Mouse (Mus musculus) limb, embryonic 15.5 days (tissue): ENCODE data around the gene Snx22. TPM values are rescaled to one million over a fixed set of nuclear protein-coding genes. Genes with fewer than 3 reads are reported as not detected.

ENCODE experiments used
- ATAC-seq: fragments of 200-750 bp; cut with Nextera tagmentation; 2 replicates; pipeline ENCODE4 v1.8.0; 2017; ENCODE audit warnings: low read depth, moderate TSS enrichment; ENCODE audit not compliant: insufficient number of reproducible peaks, low FRiP score, low TSS enrichment
- H3K27ac ChIP-seq: fragments of 300-500 bp; sonication (generic); 2 replicates; pipeline ENCODE4 v1.5.1; 2015; ENCODE audit warnings: moderate library complexity, mild to moderate bottlenecking, inconsistent platforms
- H3K27me3 ChIP-seq: fragments of 300-500 bp; sonication (generic); 2 replicates; pipeline ENCODE4 v1.6.1; 2015; ENCODE audit warnings: inconsistent platforms
- H3K36me3 ChIP-seq: fragments of 300-500 bp; sonication (generic); 2 replicates; pipeline ENCODE4 v1.6.1; 2015; ENCODE audit warnings: inconsistent platforms
- H3K4me1 ChIP-seq: fragments of 300-500 bp; sonication (generic); 2 replicates; pipeline ENCODE4 v1.6.1; 2015; ENCODE audit warnings: inconsistent platforms
- H3K4me2 ChIP-seq: fragments of 300-500 bp; sonication (generic); 2 replicates; pipeline ENCODE4 v1.6.1; 2015; ENCODE audit warnings: mild to moderate bottlenecking, inconsistent platforms
- H3K4me3 ChIP-seq: fragments of 300-500 bp; sonication (generic); 2 replicates; pipeline ENCODE4 v1.5.1; 2015; ENCODE audit warnings: mild to moderate bottlenecking, inconsistent platforms
- H3K9ac ChIP-seq: fragments of 300-500 bp; sonication (generic); 2 replicates; pipeline ENCODE4 v1.6.1; 2015; ENCODE audit warnings: inconsistent platforms
- H3K9me3 ChIP-seq: fragments of 300-500 bp; sonication (generic); 2 replicates; pipeline ENCODE4 v1.6.1; 2016; ENCODE audit warnings: inconsistent platforms
- WGBS: fragments of 180-500 bp; shearing (Covaris S2); methylation state at CpG from one replicate; pipeline ENCODE4 v1.1.7; 2015; 5-methylcytosine and 5-hydroxymethylcytosine counted together
- polyA plus RNA-seq: library from polyadenylated mRNA; unstranded; fragments of >200 nt; fragmentation: Nextera tagmentation; extraction: Ambion mirVana; gene quantifications from 2 replicates; pipeline ENCODE4 v1.2.1, GENCODE M21; 2015

Snx22 gene
- 2.7 and 4.5 TPM in 2 replicates for polyA plus RNA-seq

DNA sequence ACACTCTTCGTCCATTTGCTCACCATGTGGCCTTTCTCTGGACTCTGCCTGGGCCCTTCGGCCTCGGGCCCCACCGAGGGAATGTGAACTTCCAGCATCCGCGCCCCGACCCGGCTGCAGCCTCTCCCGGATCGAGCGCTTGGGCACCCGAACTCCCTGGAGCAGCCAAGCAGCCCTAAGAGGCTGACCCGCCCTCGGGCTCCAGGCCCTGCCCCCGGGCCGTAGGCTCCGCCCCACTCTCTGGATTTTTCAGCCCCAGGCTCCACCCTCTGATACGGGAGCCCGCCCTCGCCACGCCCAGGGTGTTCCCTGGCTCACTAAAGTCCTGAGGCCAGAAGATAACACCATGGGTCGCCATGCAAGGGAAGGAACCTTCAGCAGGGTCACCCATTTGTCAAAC, at the start of gene Snx22:
Gene Snx22 (minus strand): TSS at position 137 of the 400 bp plus-strand sequence.
- Histone ChIP-seq H3K27ac (no peak within 1 kb of the TSS), H3K4me1 (peaks cover 12% of the 10 kb centered on the region), H3K9ac (peak within 1 kb of the TSS; percentile 33), H3K27me3 (peaks cover 18% of the 10 kb centered on the region), H3K4me3 (peak within 1 kb of the TSS; percentile 46), H3K9me3 (no peaks in the 10 kb centered on the region), H3K36me3 (peaks cover 26% of the 10 kb centered on the region), H3K4me2 (peak within 1 kb of the TSS; percentile 94)
- ATAC-seq, result peak; percentile 59; the same call in 1 of the 2 replicates
- 1% methylated on average over 22 of the region's 22 CpGs for WGBS

DNA sequence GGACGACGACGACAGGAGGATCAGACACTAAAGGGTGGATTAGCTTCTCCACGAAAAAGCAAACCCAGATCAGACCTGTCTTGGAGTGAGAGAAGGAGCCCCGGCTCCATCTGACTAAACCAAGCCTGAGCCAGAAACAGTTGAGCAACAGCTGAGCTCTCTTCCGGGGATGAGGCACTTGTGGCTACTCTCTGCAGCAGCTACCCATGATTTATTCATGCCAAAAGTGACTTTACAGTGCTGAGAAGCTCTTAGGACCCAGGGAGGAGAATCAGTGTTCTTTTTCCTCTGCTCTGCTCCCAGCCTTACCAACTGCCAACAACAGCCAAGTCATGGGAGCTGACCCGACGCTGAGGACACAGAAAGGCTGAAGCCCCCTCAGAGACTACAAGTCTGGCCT, 47.4 kb upstream of the Snx22 start:
- Histone ChIP-seq H3K27ac (peak overlapping the region; percentile 40), H3K36me3 (peaks cover 9% of the 10 kb centered on the region), H3K9ac (no peak overlapping the region), H3K4me1 (no peaks in the 10 kb centered on the region; the same call in 1 of the 2 replicates), H3K9me3 (no peaks in the 10 kb centered on the region), H3K27me3 (no peaks in the 10 kb centered on the region), H3K4me3 (no peak overlapping the region), H3K4me2 (no peak overlapping the region)
- WGBS, result 54% methylated on average over 8 of the region's 8 CpGs
- no peak for ATAC-seq

DNA sequence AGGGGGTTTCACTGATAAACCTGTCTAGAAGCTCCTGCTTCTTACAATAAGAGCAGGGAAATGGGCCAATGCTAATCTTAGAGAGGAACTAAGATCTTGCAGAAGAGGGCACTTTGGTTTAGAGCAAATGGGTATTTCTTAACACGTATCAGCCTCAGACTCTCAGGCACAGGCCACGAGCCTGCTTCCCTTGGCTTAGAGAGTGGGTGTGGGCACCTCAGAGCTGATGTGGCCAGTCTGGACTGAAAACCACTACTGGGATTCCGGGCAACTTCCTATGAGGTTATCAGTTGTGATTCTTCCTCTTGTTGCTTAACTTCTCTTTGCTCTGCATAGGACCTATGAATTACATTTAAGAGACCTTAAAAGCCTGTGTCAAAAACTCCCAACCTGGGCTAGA, 44.8 kb upstream of the Snx22 start:
- H3K27me3 ChIP-seq, result no peaks in the 10 kb centered on the region
- no peaks in the 10 kb centered on the region for H3K9me3 ChIP-seq
- 92% methylated on average over 3 of the region's 3 CpGs for WGBS
- H3K9ac ChIP-seq, result no peak overlapping the region
- H3K36me3 ChIP-seq, result peaks cover 11% of the 10 kb centered on the region
- no peak overlapping the region for H3K4me3 ChIP-seq
- no peaks in the 10 kb centered on the region; the same call in 1 of the 2 replicates for H3K4me1 ChIP-seq
- ATAC-seq, result no peak
- H3K4me2 ChIP-seq, result no peak overlapping the region
- no peak overlapping the region for H3K27ac ChIP-seq

DNA sequence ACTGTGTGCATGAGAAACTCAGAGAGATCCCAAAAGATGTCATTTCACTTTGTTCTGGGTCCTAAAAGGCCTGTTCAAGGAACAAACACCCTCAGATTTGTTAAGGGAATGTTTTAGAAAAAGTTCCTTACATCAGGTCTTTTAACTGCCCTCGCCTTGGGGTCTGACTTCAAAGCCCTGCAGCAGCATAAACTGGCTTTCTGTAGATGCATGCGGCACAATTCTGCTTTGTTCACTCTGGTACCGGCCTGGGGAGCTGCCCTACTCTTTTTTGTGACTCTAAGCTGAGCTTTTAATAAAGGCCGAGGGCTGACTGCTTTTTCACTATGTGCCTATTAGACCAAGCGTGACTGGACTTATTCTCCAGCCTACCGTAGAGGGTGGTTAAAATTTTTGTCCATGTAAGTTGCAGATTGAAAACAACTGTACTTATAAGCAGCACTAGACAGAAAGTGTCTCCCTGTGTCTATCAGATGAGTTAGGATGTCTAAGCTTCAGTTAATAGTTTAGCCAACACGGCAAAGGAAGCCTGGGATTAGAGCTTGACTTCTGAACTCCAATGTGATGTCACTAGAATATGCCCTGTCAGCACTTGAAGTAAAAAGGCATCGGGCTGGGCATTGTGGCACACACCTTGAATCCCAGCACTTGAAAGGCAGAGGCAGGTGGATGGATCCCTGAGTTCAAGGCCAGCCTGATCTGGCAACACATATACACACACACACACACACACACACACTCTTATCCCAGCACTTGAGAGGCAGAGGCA, 41.3 kb upstream of the Snx22 start:
- no peak for ATAC-seq
- H3K27ac ChIP-seq, result 0 out of 2 replicates have a peak overlapping the region, but pooled peaks have one; percentile 4
- peaks cover 40% of the 10 kb centered on the region for H3K36me3 ChIP-seq

DNA sequence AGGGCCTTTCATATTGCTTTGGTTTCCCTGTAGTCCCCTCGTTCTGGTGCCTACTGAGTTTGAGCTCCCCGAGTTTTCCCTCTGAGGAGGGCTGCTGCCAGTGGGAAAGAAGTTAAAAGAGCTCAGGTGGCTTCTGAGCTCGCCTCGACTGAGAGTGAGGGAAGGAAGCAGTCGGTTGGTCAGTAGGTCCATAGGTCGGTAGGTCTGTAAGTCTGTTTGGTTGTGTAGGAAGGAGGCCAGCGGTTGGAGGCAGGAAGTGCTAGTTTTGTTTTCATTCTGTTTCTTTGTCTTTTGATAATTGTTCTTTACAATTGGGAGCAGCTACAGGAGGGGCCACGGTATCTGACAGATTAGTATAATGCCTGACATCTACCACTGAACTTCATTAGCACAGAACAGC, 40.6 kb upstream of the Snx22 start:
- Histone ChIP-seq H3K27ac (no peak overlapping the region), H3K4me1 (no peaks in the 10 kb centered on the region), H3K36me3 (peaks cover 47% of the 10 kb centered on the region), H3K9me3 (no peaks in the 10 kb centered on the region), H3K4me2 (no peak overlapping the region), H3K4me3 (no peak overlapping the region), H3K9ac (no peak overlapping the region), H3K27me3 (no peaks in the 10 kb centered on the region)
- WGBS, result 66% methylated on average over 8 of the region's 8 CpGs
- no peak for ATAC-seq

More for the DNA sequence above, 41.3 kb upstream of the Snx22 start:
- Histone ChIP-seq H3K9me3 (no peaks in the 10 kb centered on the region), H3K27me3 (no peaks in the 10 kb centered on the region), H3K4me1 (no peaks in the 10 kb centered on the region), H3K4me3 (no peak overlapping the region), H3K9ac (no peak overlapping the region), H3K4me2 (no peak overlapping the region)
- 57% methylated on average over 8 of the region's 8 CpGs for WGBS

DNA sequence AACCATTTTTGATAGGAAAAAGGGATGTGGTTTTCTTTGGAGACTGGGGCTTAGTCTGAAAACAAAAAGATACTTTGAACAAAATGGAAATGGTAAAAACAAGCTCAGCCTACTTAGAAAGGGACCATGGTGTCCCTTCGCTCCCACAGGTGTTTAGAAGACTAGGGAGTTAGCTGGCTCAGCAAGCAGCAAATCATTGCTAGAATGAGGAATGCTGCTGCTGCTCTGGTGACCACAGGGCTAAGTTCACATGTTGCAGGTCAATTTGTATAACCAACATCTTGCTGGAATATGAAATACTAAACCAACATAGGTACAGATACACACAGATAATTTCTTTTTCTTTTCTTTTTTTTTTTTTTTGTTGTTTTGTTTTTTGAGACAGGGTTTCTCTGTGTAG, 40.1 kb upstream of the Snx22 start:
- H3K9me3 ChIP-seq, result no peaks in the 10 kb centered on the region
- H3K4me1 ChIP-seq, result no peaks in the 10 kb centered on the region
- ATAC-seq, result no peak
- H3K36me3 ChIP-seq, result peaks cover 53% of the 10 kb centered on the region
- WGBS, result 100% methylated on average over 1 of the region's 1 CpGs
- H3K4me2 ChIP-seq, result no peak overlapping the region
- no peak overlapping the region for H3K27ac ChIP-seq
- H3K27me3 ChIP-seq, result no peaks in the 10 kb centered on the region
- no peak overlapping the region for H3K9ac ChIP-seq
- H3K4me3 ChIP-seq, result no peak overlapping the region

DNA sequence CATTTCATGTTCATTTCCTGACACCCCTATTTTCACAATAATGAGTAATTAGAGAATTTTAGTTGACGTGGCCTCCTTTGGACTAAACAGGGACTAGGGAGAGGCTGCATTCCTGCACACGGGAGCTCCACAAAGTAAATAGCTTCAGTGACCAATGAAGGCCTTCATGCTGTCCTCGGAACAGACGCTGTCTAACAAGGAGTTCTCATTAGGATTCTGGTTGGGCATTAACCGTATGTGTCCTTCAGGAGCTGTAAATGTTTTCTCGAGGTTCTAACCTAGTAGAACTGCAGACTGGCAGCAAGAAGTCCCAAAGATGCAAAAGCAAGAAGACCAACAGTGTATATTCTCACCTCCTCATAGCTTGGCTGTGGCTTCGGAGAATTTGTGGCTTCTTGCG, 35.6 kb upstream of the Snx22 start:
- Histone ChIP-seq H3K9me3 (no peaks in the 10 kb centered on the region), H3K27me3 (no peaks in the 10 kb centered on the region), H3K9ac (no peak overlapping the region), H3K4me2 (no peak overlapping the region), H3K4me3 (no peak overlapping the region), H3K4me1 (no peaks in the 10 kb centered on the region), H3K36me3 (peaks cover 78% of the 10 kb centered on the region), H3K27ac (no peak overlapping the region)
- WGBS, result 86% methylated on average over 8 of the region's 8 CpGs
- ATAC-seq, result no peak

DNA sequence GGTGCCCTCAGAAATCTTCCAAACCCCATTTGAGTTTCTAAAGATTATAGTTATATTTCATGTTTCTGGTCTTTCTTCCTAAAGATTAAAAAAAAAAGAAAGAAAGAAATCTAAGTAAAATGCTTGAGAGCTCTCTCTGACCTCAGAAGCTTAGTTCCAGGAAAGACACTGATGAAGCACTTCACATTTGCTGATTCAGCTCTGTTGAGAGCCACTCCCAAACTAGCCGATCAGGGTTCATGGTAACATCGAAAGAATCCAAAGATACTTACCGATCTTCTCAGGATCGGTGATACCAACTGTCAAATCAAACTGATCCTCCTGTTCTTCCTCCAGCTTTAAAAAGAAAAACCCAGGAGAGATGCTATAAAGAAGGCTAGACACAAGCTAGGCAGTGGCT, 35.1 kb upstream of the Snx22 start:
- H3K27me3 ChIP-seq, result no peaks in the 10 kb centered on the region
- no peaks in the 10 kb centered on the region for H3K9me3 ChIP-seq
- peaks cover 78% of the 10 kb centered on the region for H3K36me3 ChIP-seq
- no peak overlapping the region for H3K27ac ChIP-seq
- no peak overlapping the region for H3K4me3 ChIP-seq
- 92% methylated on average over 4 of the region's 4 CpGs for WGBS
- H3K4me1 ChIP-seq, result no peaks in the 10 kb centered on the region
- ATAC-seq, result no peak
- no peak overlapping the region for H3K9ac ChIP-seq
- H3K4me2 ChIP-seq, result no peak overlapping the region

DNA sequence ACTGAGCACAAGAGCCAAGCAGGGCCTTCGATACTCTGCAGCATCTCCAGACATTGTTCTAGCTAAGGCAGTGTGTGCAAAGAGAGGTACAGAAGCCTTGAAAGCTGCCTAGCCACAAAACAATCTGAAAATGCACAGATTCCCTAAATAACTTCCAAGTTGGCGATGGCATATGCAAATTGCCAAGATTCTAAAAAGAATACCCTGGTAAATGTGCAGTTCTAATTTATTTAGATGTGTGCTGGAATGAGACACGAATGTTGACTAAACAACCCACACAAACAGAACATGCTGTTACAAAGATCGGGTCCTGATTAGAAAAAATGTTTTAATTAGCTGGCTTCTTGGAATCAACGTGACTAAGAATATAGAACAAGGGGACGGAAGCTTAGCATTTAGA, 33.1 kb upstream of the Snx22 start:
- ATAC-seq, result no peak
- no peak overlapping the region for H3K9ac ChIP-seq
- no peaks in the 10 kb centered on the region for H3K9me3 ChIP-seq
- no peak overlapping the region for H3K4me2 ChIP-seq
- WGBS, result 85% methylated on average over 6 of the region's 6 CpGs
- H3K27ac ChIP-seq, result no peak overlapping the region
- H3K27me3 ChIP-seq, result no peaks in the 10 kb centered on the region
- no peaks in the 10 kb centered on the region for H3K4me1 ChIP-seq
- H3K4me3 ChIP-seq, result no peak overlapping the region
- H3K36me3 ChIP-seq, result peaks cover 72% of the 10 kb centered on the region

DNA sequence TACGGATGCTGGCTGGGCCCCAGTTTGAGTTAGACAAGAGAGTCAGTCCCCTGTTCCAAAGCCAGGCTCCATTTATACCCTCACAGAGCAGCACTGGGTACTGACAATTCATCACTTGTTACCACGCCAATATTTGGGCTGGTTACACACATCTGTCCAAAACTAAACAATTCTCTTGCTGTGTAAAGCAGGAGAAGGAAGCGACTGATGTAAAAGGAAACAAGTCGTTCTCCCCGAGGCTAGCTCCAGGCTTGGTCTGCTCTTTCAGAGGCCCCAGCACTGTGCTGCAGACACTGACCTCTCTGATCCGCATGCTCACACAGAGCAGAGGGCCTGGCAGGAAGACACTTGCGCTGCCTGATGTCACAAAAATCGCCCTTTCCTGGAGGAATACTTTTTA, 32.1 kb upstream of the Snx22 start:
- ATAC-seq, result no peak
- WGBS, result 92% methylated on average over 8 of the region's 8 CpGs
- H3K27ac ChIP-seq, result no peak overlapping the region

DNA sequence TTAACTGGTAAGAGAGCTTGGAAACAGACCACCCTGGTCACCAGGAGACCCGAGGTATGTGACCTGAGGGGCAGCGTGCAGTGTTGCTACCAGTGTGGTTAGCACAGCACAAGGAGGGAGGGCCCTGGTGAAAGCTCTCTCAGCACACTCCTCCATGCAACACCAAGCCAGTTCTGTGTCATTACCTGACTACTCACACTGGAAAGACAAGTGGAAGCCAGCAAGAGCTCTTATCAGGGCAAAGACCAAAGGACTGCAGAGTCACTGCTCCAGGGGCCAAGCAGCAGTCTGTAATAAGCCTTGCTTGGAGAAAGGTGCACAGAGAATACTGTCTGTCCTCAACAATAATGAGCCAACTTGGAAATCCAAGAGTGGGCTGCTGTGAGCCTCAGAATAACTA, 23.1 kb upstream of the Snx22 start:
- Histone ChIP-seq H3K4me1 (peaks cover 4% of the 10 kb centered on the region; the same call in 1 of the 2 replicates), H3K27ac (no peak overlapping the region), H3K4me3 (no peak overlapping the region), H3K9me3 (no peaks in the 10 kb centered on the region), H3K36me3 (peaks cover 95% of the 10 kb centered on the region), H3K9ac (no peak overlapping the region), H3K4me2 (no peak overlapping the region), H3K27me3 (no peaks in the 10 kb centered on the region)
- ATAC-seq, result no peak
- WGBS, result 79% methylated on average over 2 of the region's 2 CpGs

More for the DNA sequence above, 32.1 kb upstream of the Snx22 start:
- H3K9ac ChIP-seq, result no peak overlapping the region
- peaks cover 75% of the 10 kb centered on the region for H3K36me3 ChIP-seq
- H3K4me1 ChIP-seq, result no peaks in the 10 kb centered on the region
- H3K4me2 ChIP-seq, result no peak overlapping the region
- no peaks in the 10 kb centered on the region for H3K27me3 ChIP-seq
- H3K9me3 ChIP-seq, result no peaks in the 10 kb centered on the region
- no peak overlapping the region for H3K4me3 ChIP-seq

DNA sequence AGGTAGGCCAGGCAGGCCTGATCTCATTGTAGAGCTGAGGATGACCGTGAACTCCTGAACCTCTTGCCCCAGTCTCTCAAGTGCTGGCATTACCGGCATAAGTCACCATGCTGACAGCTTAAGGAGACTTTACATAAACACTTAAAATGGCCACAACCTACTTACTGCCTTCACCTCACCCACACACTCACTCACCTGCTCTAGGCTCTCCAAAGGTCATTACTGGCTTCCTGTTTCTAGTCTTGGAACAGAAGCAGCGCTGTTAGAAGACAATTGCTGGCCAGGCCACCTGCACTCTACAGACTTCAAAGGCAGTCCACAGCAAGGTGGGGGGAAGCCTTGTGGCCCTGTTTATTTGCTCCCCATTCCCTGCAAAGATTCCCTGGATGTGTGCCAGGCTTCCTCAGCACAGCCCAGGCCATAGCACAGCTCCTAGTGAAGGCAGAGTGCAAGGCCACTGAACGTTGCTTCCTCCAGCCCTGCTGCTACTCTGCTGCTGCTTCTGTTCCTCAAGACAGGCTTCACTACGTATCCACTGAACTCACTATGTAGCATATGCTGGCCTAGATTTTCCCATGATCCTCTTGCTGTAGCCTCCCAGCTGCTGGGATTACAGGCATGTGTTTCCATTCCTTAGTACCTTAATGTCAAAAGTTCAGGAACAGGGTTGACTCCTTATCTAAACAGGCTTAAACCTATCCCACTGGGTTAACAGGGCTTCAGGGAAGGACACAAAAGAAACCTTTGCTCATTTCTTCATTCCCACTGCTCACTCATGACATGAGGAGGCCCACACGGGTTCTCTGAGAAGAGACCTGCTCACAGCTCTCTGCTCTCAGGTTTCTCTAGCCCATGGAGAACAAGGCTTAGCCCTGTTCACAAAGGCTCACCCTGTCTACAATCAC, 22.1 kb upstream of the Snx22 start:
- H3K4me3 ChIP-seq, result no peak overlapping the region
- no peaks in the 10 kb centered on the region for H3K9me3 ChIP-seq
- peaks cover 93% of the 10 kb centered on the region for H3K36me3 ChIP-seq
- 56% methylated on average over 6 of the region's 6 CpGs for WGBS
- H3K27me3 ChIP-seq, result no peaks in the 10 kb centered on the region
- H3K27ac ChIP-seq, result no peak overlapping the region
- no peak overlapping the region for H3K9ac ChIP-seq
- no peak overlapping the region for H3K4me2 ChIP-seq
- peaks cover 4% of the 10 kb centered on the region; the same call in 1 of the 2 replicates for H3K4me1 ChIP-seq
- no peak for ATAC-seq
